Mouse (Mus musculus) midbrain, postnatal 0 days (tissue): ENCODE data around the gene Anxa7. TPM values are rescaled to one million over a fixed set of nuclear protein-coding genes. Genes with fewer than 3 reads are reported as not detected.
A peak's percentile ranks its signal among the peaks of the same experiment; 100 is the strongest.

Experiments
- ATAC-seq: fragments of 200-750 bp; cut with Nextera tagmentation; 2 replicates; pipeline ENCODE4 v1.8.0; 2017; ENCODE audit warnings: moderate number of reproducible peaks, mild to moderate bottlenecking, moderate TSS enrichment, moderate library complexity; ENCODE audit not compliant: low FRiP score
- DNase-seq: peaks from one replicate; pipeline ENCODE4 v3.0.0-alpha.2; 2015; ENCODE audit warnings: low spot score
- H3K27ac ChIP-seq: fragments of 300-500 bp; sonication (generic); 2 replicates; pipeline ENCODE4 v1.5.1; 2014; ENCODE audit warnings: low read depth, mild to moderate bottlenecking, low read length, mixed read lengths
- H3K27me3 ChIP-seq: fragments of 300-500 bp; sonication (generic); 2 replicates; pipeline ENCODE4 v1.6.1; 2014; ENCODE audit warnings: low read length, control low read depth, mixed read lengths; ENCODE audit not compliant: insufficient read depth
- H3K36me3 ChIP-seq: fragments of 300-500 bp; sonication (generic); 2 replicates; pipeline ENCODE4 v1.6.1; 2014; ENCODE audit warnings: low read length, control low read depth, mixed read lengths; ENCODE audit not compliant: insufficient read depth
- H3K4me1 ChIP-seq: fragments of 300-500 bp; sonication (generic); 2 replicates; pipeline ENCODE4 v1.6.1; 2014; ENCODE audit warnings: mild to moderate bottlenecking, control low read depth, antibody characterized with exemption, low read length, mixed read lengths; ENCODE audit not compliant: insufficient read depth
- H3K4me2 ChIP-seq: fragments of 300-500 bp; sonication (generic); 2 replicates; pipeline ENCODE4 v1.6.1; 2014; ENCODE audit warnings: low read depth, mild to moderate bottlenecking, low read length, mixed read lengths; ENCODE audit not compliant: poor library complexity, severe bottlenecking
- H3K4me3 ChIP-seq: fragments of 300-500 bp; sonication (generic); 2 replicates; pipeline ENCODE4 v1.5.1; 2014; ENCODE audit warnings: low read depth, mild to moderate bottlenecking, low read length, moderate library complexity
- H3K9ac ChIP-seq: fragments of 300-500 bp; sonication (generic); replicated peaks from 2 replicates; pipeline ENCODE4 v1.6.1; 2014; ENCODE audit warnings: mild to moderate bottlenecking, low read length, moderate library complexity, mixed read lengths; ENCODE audit not compliant: poor library complexity, severe bottlenecking
- H3K9me3 ChIP-seq: fragments of 300-500 bp; sonication (generic); 2 replicates; pipeline ENCODE4 v1.6.1; 2016; ENCODE audit warnings: low read length, control low read depth
- CTCF ChIP-seq: IDR thresholded peaks from 2 replicates; pipeline ENCODE4 v1.5.1; 2016; ENCODE audit warnings: antibody characterized with exemption, mild to moderate bottlenecking
- WGBS: fragments of 180-500 bp; shearing (Covaris S2); extraction: QIAGEN DNeasy Blood & Tissue Kit; methylation state at CpG from one replicate; pipeline ENCODE4 v1.1.7; 2014; 5-methylcytosine and 5-hydroxymethylcytosine counted together
- polyA plus RNA-seq: library from polyadenylated mRNA; unstranded; fragments of >200 nt; fragmentation: Nextera tagmentation; extraction: Ambion mirVana; gene quantifications from 2 replicates; pipeline ENCODE4 v1.2.1, GENCODE M21; 2015
- total RNA-seq: library from RNA; depleted of rRNA; stranded (reverse); fragments of >200 nt; gene quantifications from 2 replicates; pipeline ENCODE4 v1.2.3, GENCODE M21; 2014

Gene Anxa7
- total and polyA plus RNA-seq, 2 experiments from 2014 or later, result 14.9 to 26.7 TPM

DNA sequence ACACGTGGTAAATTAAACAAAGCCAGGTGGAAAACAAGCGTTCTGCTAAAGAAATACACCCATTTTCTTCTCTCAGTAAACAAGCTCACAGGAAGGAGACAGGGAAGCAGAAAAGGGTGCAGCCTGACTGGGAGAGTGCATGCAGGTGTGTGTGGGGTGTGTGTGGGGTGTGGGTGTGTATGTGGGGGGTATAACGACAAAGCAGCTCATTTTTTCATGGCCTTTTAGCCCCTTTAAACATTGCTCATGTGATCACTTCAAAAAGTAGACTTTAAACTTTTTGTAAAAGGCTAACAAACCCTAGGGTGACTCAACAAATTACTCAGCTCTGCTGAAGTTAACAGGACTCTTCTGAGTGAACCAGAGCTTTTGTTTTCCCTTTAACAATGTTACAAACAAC is 1.5 kb downstream of the Anxa7 start:
- 59% methylated on average over 3 of the region's 3 CpGs for WGBS
- Histone ChIP-seq H3K9me3 (no peaks in the 10 kb centered on the region), H3K4me2 (peak overlapping the region; percentile 82; the same call in 1 of the 2 replicates), H3K4me1 (peaks cover 3% of the 10 kb centered on the region; the same call in 1 of the 2 replicates), H3K36me3 (no peaks in the 10 kb centered on the region), H3K9ac (no peak overlapping the region), H3K4me3 (no peak overlapping the region), H3K27ac (no peak overlapping the region), H3K27me3 (no peaks in the 10 kb centered on the region)
- no peak for TF ChIP-seq CTCF
- DNase-seq, result no peak
- ATAC-seq, result no peak

DNA sequence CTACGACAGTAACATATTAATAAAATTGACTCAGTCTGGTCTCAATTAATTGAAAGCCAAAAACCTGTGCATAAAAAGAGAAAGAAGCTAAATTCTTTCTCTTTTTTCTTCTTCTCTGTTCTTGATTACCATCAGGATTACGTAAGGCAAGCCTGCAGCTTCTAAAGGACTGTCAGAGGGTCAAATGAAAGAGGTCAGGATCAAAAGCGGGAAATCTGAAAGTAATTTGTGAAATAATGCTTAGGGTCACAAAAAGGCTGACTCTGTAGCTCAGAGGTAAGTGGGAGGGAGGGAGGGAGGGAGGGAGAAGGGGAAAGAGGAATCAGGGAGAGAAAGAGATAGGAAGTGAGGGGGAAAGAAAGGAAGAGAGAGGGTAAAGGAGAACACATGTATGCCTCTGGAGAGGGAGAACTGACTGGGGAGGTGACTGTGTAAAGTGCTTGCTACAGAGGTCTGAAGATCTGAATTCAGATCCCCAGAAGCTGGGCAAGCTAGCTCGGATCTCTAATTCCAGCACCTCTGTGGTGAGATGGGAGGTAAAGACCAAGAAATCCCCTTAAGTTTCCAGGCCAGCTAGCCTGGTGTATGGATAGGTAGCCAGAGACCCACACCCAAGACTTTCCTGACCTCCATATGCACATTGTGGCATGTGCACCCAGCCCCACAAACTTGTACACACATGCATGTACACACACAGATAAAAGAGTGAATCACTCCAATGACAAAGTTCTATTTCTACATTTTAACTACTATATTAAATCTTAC is 2.5 kb downstream of the Anxa7 start:
- no peaks in the 10 kb centered on the region for H3K36me3 ChIP-seq
- H3K4me3 ChIP-seq, result no peak overlapping the region
- H3K9me3 ChIP-seq, result no peaks in the 10 kb centered on the region
- DNase-seq, result no peak
- H3K27ac ChIP-seq, result no peak overlapping the region
- 48% methylated on average over 4 of the region's 4 CpGs for WGBS
- TF ChIP-seq CTCF, result no peak
- peaks cover 3% of the 10 kb centered on the region; the same call in 1 of the 2 replicates for H3K4me1 ChIP-seq
- no peaks in the 10 kb centered on the region for H3K27me3 ChIP-seq
- H3K4me2 ChIP-seq, result no peak overlapping the region
- H3K9ac ChIP-seq, result no peak overlapping the region
- no peak for ATAC-seq

GRCm38 (mm10) chr14:20460216-20460615 is 19.7 kb downstream of the Anxa7 start:
- no peaks in the 10 kb centered on the region for H3K4me1 ChIP-seq
- ATAC-seq (no peak), DNase-seq (no peak)
- H3K4me2 ChIP-seq, result no peak overlapping the region
- no peak overlapping the region for H3K4me3 ChIP-seq
- H3K27ac ChIP-seq, result no peak overlapping the region
- H3K9me3 ChIP-seq, result no peaks in the 10 kb centered on the region
- no peak for TF ChIP-seq CTCF
- H3K36me3 ChIP-seq, result peaks cover 41% of the 10 kb centered on the region
- H3K9ac ChIP-seq, result no peak overlapping the region
- WGBS, result 79% methylated on average over 14 of the region's 14 CpGs
- no peaks in the 10 kb centered on the region for H3K27me3 ChIP-seq

- H3K9me3 ChIP-seq, result no peaks in the 10 kb centered on the region
- no peak overlapping the region for H3K4me3 ChIP-seq
- peaks cover 34% of the 10 kb centered on the region for H3K36me3 ChIP-seq
- H3K4me1 ChIP-seq, result no peaks in the 10 kb centered on the region
- ATAC-seq, result no peak
- no peak overlapping the region for H3K9ac ChIP-seq
- DNase-seq, result no peak
- 96% methylated on average over 9 of the region's 9 CpGs for WGBS
- H3K27ac ChIP-seq, result no peak overlapping the region
- no peak for TF ChIP-seq CTCF
- no peaks in the 10 kb centered on the region for H3K27me3 ChIP-seq
- no peak overlapping the region for H3K4me2 ChIP-seq
Observed at GRCm38 (mm10) chr14:20458378-20458777, 21.6 kb downstream of the Anxa7 start.

GRCm38 (mm10) chr14:20452929-20453328 is 27.0 kb downstream of the Anxa7 start:
- Histone ChIP-seq H3K27ac (no peak overlapping the region), H3K27me3 (no peaks in the 10 kb centered on the region), H3K9me3 (no peaks in the 10 kb centered on the region), H3K36me3 (peaks cover 10% of the 10 kb centered on the region; the same call in 1 of the 2 replicates), H3K9ac (no peak overlapping the region), H3K4me1 (peaks cover 3% of the 10 kb centered on the region; the same call in 1 of the 2 replicates), H3K4me3 (no peak overlapping the region), H3K4me2 (no peak overlapping the region)
- no peak for TF ChIP-seq CTCF
- 95% methylated on average over 5 of the region's 5 CpGs for WGBS
- ATAC-seq (no peak), DNase-seq (no peak)

GRCm38 (mm10) chr14:20451765-20452331 is 28.1 kb downstream of the Anxa7 start, which contains the start of gene Cfap70:
Gene Cfap70, minus strand, starts transcription at chr14:20452226.
- Histone ChIP-seq H3K9ac (peak within 1 kb of the TSS; percentile 9; the same call in 1 of the 2 replicates), H3K4me3 (peak within 1 kb of the TSS; percentile 37), H3K36me3 (peaks cover 7% of the 10 kb centered on the region; the same call in 1 of the 2 replicates), H3K9me3 (no peaks in the 10 kb centered on the region), H3K4me2 (peak within 1 kb of the TSS; percentile 58), H3K27me3 (no peaks in the 10 kb centered on the region), H3K27ac (peak within 1 kb of the TSS; percentile 64), H3K4me1 (peaks cover 3% of the 10 kb centered on the region; the same call in 1 of the 2 replicates)
- 3% methylated on average over 15 of the region's 15 CpGs for WGBS
- DNase-seq (peak; percentile 83), ATAC-seq (peak; percentile 80)
- no peak for TF ChIP-seq CTCF
